Mouse (Mus musculus): ENCODE results near the gene Bcap29. TPM values are rescaled to one million over a fixed set of nuclear protein-coding genes. Genes with fewer than 3 reads are reported as not detected.

The Bcap29 gene
- polyA plus RNA-seq, 1 experiment from 2014 or later = 33.1 TPM

Other genes starting within 250 kb of the Bcap29 start
- gene Slc26a3, start 243.8 kb downstream of the Bcap29 start, polyA plus RNA-seq (2015; fragmentation: Nextera tagmentation; extraction: Ambion mirVana) = 0.05 TPM in 1 of 2 replicates, not detected in the other
- 13.6 and 14.4 TPM in 2 replicates for gene Cbll1, start 135.0 kb downstream of the Bcap29 start, polyA plus RNA-seq (2015; fragmentation: Nextera tagmentation; extraction: Ambion mirVana)
- gene Slc26a4, start 74.7 kb downstream of the Bcap29 start, polyA plus RNA-seq (2015; fragmentation: Nextera tagmentation; extraction: Ambion mirVana) = 0.08 TPM in 1 of 2 replicates, not detected in the other
- gene Dus4l, start 20.2 kb upstream of the Bcap29 start, polyA plus RNA-seq (2015; fragmentation: Nextera tagmentation; extraction: Ambion mirVana) = 11.3 and 16.4 TPM in 2 replicates
- gene Cog5, start 20.2 kb upstream of the Bcap29 start, polyA plus RNA-seq (2015; fragmentation: Nextera tagmentation; extraction: Ambion mirVana) = 35.0 and 36.1 TPM in 2 replicates
- 0.38 and 0.55 TPM in 2 replicates for gene Gpr22, start 79.3 kb upstream of the Bcap29 start, polyA plus RNA-seq (2015; fragmentation: Nextera tagmentation; extraction: Ambion mirVana)